Mouse (Mus musculus): Measurements from ENCODE around the gene Gm13078.

Gm13078 gene
- long read RNA-seq, experiment 1 = 0 reads
- long read RNA-seq, experiment 2 = 0 reads

DNA sequence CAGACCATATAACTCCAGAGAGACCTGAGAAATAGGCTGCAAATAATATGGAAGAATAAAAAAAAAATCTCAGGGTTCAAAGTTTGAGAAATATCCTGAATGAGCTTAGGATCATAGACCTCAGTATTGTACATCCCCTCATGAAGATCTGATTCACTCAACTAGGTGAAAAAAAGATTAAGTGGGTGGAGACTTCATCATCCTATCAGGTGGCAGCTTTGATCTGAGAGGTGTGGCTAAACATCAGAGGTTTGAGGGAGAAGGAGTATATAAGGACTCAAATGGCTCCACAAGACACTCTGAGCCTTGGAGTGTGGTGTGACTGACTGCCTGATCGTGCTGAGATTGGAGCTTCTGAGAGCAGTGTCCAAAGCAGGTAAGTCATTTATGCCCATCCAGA lies at the start of gene Gm13078:
Gene Gm13078, plus strand, starts transcription at position 301 of the 400 bp plus-strand sequence.
- intact Hi-C loops (cut with DNase I) = no loop called here

DNA sequence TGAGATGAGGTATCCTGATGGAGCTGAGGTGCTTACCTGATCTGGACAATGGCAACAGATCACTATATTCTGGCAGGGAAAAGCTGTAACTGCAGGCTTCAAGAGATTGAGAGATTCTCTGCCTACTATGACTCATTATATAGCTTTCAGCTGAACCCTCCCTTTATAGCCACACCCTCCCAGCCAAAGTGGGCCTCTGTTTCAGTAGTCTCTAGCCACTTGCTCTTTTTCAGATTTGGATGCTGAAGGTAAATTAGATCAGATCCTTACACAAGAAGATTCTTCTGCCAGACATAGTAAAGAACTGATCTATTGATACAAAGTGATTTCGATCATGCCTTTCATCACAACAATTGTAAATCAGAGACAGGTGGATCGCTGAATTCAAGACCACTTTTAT lies 16.6 kb upstream of the Gm13078 start, which contains the start of gene Gm13089:
Gene Gm13089, minus strand, starts transcription at position 101 of the 400 bp plus-strand sequence.
- intact Hi-C loops (cut with DNase I) = no loop called here

Measured in adrenal gland (tissue).